Mouse (Mus musculus) C2C12 (cell line): ENCODE measurements around the gene Slc31a1. TPM values are rescaled to one million over a fixed set of nuclear protein-coding genes. Genes with fewer than 3 reads are reported as not detected.

Experiments
- H3K27me3 ChIP-seq: one replicate; pipeline ENCODE4 v1.6.1; 2011; ENCODE audit not compliant: control insufficient read depth, insufficient read depth, insufficient read length
- H3K36me3 ChIP-seq: one replicate; pipeline ENCODE4 v1.6.1; 2011; ENCODE audit not compliant: control insufficient read depth, insufficient read depth
- H3K4me3 ChIP-seq: one replicate; pipeline ENCODE4 v1.5.1; 2011; ENCODE audit warnings: mild to moderate bottlenecking, control low read depth; ENCODE audit not compliant: poor library complexity, insufficient read depth, severe bottlenecking
- H3K79me2 ChIP-seq: one replicate; pipeline ENCODE4 v1.6.1; 2011; ENCODE audit not compliant: control insufficient read depth, insufficient read depth
- H3K79me3 ChIP-seq: one replicate; pipeline ENCODE4 v1.6.1; 2011; ENCODE audit warnings: low read depth, control low read depth
- H3ac ChIP-seq: one replicate; pipeline ENCODE3; 2011; ENCODE audit warnings: low read depth; ENCODE audit not compliant: control insufficient read depth, insufficient read length
- CEBPB ChIP-seq: IDR thresholded peaks from one replicate; pipeline ENCODE4 v1.6.1; 2011; ENCODE audit warnings: low read depth, mild to moderate bottlenecking, control low read depth, moderate library complexity
- CTCF ChIP-seq: IDR thresholded peaks from one replicate; pipeline ENCODE4 v1.5.1; 2011; ENCODE audit not compliant: control insufficient read depth, insufficient read depth, insufficient read length
- FOSL1 ChIP-seq: IDR thresholded peaks from one replicate; pipeline ENCODE4 v1.8.0; 2011; ENCODE audit warnings: mild to moderate bottlenecking, low read length; ENCODE audit not compliant: poor library complexity, insufficient read depth, severe bottlenecking
- MAX ChIP-seq: IDR thresholded peaks from one replicate; pipeline ENCODE4 v1.6.1; 2011; ENCODE audit warnings: mild to moderate bottlenecking, control low read depth
- MYOD1 ChIP-seq: IDR thresholded peaks from one replicate; pipeline ENCODE4 v1.6.1; 2011; ENCODE audit warnings: low read depth; ENCODE audit not compliant: control insufficient read depth, insufficient read length
- MYOG ChIP-seq: IDR thresholded peaks from one replicate; pipeline ENCODE4 v1.6.1; 2011; ENCODE audit not compliant: control insufficient read depth, insufficient read length; ENCODE audit errors: extremely low read depth
- USF1 ChIP-seq: IDR thresholded peaks from one replicate; pipeline ENCODE4 v1.6.1; 2011; ENCODE audit warnings: low read depth, mild to moderate bottlenecking, control low read depth, moderate library complexity
- polyA plus RNA-seq: library from polyadenylated mRNA; unstranded; fragments of >200 nt; fragmentation: generic; extraction: Trizol; gene quantifications from one replicate; pipeline ENCODE4 v1.2.1, GENCODE M21; 2012; ENCODE audit warnings: missing spikeins

Gene Slc31a1
- polyA plus RNA-seq, 1 experiment = 17.0 TPM

DNA sequence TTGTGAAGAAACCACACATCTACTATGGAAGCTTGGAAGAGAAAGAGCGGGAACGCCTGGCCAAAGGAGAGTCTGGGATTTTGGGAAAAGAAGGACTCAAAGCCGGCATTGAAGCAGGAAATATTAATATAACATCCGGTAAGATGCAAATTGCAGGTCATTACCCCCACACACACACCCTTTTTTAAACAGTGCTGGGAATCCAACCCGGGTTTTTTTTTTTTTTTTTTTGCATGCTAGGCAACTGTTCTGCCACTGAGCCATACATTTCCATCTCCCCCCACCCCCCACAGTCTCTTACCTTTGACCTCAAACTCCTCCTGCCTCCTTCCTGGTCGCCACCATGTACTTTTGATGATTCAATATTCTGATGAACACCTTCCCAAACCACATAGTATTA is 49.1 kb downstream of the Slc31a1 start:
- Histone ChIP-seq H3K4me3 (peak overlapping the region; percentile 56), H3K27me3 (no peaks in the 10 kb centered on the region), H3K36me3 (peaks cover 41% of the 10 kb centered on the region), H3K79me3 (peaks cover 53% of the 10 kb centered on the region), H3K79me2 (peaks cover 66% of the 10 kb centered on the region), H3ac (peak overlapping the region; percentile 93)
- TF ChIP-seq CTCF (no peak), CEBPB (no peak), USF1 (no peak), MAX (no peak), MYOG (no peak), MYOD1 (no peak), FOSL1 (no peak)

DNA sequence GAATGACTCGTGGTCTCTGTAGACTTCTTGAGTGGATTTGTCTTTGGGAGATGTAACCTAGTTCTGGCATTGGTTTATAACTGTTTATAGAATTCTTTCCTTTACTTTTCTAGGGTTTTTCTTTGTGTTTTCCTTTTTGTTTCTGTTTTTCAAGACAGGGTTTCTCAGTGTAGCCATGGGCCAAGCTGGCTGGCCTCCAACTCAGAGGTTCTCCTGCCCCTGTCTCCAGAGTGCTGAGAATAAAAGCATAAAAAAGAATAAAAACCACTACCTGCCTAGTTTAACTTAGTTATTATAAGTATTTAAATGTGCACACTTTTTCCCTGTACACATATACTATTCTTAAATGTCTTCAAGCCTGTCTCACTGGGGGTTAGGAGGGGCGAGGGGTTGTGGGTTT is 49.8 kb downstream of the Slc31a1 start:
- Histone ChIP-seq H3K27me3 (no peaks in the 10 kb centered on the region), H3K36me3 (peaks cover 48% of the 10 kb centered on the region), H3K79me3 (peaks cover 50% of the 10 kb centered on the region), H3K4me3 (no peak overlapping the region), H3ac (no peak overlapping the region), H3K79me2 (peaks cover 61% of the 10 kb centered on the region)
- TF ChIP-seq USF1 = no peak
- TF ChIP-seq CEBPB = no peak
- no peak for TF ChIP-seq FOSL1
- no peak for TF ChIP-seq MYOG
- TF ChIP-seq MAX = no peak
- no peak for TF ChIP-seq MYOD1
- TF ChIP-seq CTCF = no peak

DNA sequence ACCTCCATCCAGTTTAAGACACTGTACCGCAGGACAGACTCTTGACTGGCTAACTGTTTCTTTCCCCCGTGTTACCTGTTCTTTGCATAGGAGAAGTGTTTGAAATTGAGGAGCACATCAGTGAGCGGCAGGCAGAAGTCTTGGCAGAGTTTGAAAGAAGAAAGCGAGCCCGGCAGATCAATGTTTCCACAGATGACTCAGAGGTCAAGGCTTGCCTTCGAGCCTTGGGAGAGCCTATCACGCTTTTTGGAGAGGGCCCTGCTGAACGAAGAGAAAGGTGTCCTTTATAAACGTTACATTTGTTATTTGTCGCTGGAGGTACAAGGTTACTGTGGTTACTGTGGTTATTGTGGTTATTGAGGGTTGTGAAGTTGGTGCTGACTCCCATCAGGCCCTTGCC is 51.1 kb downstream of the Slc31a1 start:
- Histone ChIP-seq H3ac (no peak overlapping the region), H3K36me3 (peaks cover 61% of the 10 kb centered on the region), H3K79me3 (peaks cover 50% of the 10 kb centered on the region), H3K79me2 (peaks cover 61% of the 10 kb centered on the region), H3K4me3 (no peak overlapping the region), H3K27me3 (no peaks in the 10 kb centered on the region)
- no peak for TF ChIP-seq MYOD1
- no peak for TF ChIP-seq MAX
- TF ChIP-seq CEBPB = no peak
- no peak for TF ChIP-seq CTCF
- no peak for TF ChIP-seq FOSL1
- no peak for TF ChIP-seq USF1
- no peak for TF ChIP-seq MYOG

DNA sequence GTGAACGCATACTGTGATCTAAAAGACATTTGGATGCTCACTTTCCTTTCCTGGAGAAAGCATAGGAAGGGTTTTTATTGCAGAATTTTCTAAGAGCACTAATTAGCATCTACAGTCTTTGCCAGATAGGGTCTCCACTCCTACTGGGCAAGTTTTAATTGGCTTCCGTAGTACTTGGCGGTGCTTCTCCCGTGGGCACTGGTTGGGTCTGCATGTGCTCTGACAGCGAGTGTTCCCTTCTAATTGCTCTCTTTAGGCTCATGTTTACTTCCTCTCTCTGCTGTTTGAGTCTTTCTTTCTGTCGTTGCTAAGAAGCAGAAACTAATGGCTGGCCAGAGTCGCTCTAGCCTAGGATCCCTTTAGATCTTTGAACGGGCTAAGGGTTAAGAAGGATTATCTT is 57.9 kb downstream of the Slc31a1 start:
- peaks cover 1% of the 10 kb centered on the region for H3K79me3 ChIP-seq
- peaks cover 92% of the 10 kb centered on the region for H3K36me3 ChIP-seq
- H3K79me2 ChIP-seq = peaks cover 2% of the 10 kb centered on the region
- no peak overlapping the region for H3K4me3 ChIP-seq
- no peaks in the 10 kb centered on the region for H3K27me3 ChIP-seq
- TF ChIP-seq MYOG = no peak
- H3ac ChIP-seq = no peak overlapping the region

DNA sequence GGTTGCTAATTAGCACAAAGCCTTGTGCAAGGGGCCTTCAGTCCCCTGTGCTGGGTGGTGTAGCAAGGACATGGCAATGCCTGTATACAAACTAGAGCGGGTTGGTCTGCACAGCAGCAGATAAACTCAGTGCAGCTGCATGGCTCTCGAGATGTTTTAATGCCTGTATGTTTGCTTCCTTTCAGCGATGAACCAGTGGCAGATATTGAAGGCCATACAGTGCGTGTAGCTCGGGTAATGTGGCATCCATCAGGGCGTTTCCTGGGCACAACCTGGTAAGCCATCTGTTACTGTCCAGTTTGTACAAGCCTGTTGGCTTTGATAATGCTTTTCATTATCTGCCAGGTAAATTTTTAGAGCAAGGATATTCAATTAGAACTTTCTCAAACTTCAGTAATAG is 58.6 kb downstream of the Slc31a1 start:
- H3K79me2 ChIP-seq = no peaks in the 10 kb centered on the region
- TF ChIP-seq MYOD1 = no peak
- no peak for TF ChIP-seq MAX
- TF ChIP-seq USF1 = no peak
- peaks cover 95% of the 10 kb centered on the region for H3K36me3 ChIP-seq
- no peak overlapping the region for H3ac ChIP-seq
- no peaks in the 10 kb centered on the region for H3K27me3 ChIP-seq
- H3K79me3 ChIP-seq = peaks cover 1% of the 10 kb centered on the region
- H3K4me3 ChIP-seq = no peak overlapping the region

DNA sequence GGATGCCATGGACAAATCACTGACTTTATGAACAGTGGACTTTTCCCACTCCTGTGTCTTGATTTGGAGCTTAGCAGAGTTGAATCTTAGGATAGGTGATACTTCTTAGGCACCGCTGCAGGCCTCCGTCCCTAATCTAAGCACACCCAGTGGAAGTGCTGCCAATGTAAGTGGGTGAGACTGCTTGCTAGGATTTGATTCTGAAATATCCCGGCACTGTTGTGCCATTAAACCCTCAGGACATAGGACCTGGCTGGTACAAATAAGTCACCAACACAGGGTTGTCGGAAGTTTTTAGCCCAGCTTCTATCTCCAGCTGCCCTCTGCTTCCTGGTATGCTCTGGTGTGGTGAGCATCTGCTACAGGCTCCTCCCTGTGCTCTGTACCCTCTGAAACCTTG is 65.4 kb downstream of the Slc31a1 start:
- peaks cover 44% of the 10 kb centered on the region for H3K36me3 ChIP-seq
- H3K79me3 ChIP-seq = no peaks in the 10 kb centered on the region
- H3K79me2 ChIP-seq = no peaks in the 10 kb centered on the region
- H3K4me3 ChIP-seq = no peak overlapping the region
- H3ac ChIP-seq = no peak overlapping the region
- H3K27me3 ChIP-seq = no peaks in the 10 kb centered on the region
- TF ChIP-seq MYOG = no peak
- TF ChIP-seq USF1 = no peak
- no peak for TF ChIP-seq MAX
- TF ChIP-seq MYOD1 = no peak
- no peak for TF ChIP-seq CEBPB
- TF ChIP-seq CTCF = no peak
- no peak for TF ChIP-seq FOSL1
